Mouse (Mus musculus) adrenal gland, postnatal 25 days (tissue): ENCODE measurements at regions not wholly inside any gene's neighbourhood (a gene's known extent, or its start where the extent isn't known, plus 50 kb on each side); places are given as distances from the start of the nearest gene placed in this dataset.

ENCODE experiments used
- DNase-seq: peaks from one replicate; pipeline ENCODE4 v3.0.0; 2021; ENCODE audit warnings: mixed read lengths

DNA sequence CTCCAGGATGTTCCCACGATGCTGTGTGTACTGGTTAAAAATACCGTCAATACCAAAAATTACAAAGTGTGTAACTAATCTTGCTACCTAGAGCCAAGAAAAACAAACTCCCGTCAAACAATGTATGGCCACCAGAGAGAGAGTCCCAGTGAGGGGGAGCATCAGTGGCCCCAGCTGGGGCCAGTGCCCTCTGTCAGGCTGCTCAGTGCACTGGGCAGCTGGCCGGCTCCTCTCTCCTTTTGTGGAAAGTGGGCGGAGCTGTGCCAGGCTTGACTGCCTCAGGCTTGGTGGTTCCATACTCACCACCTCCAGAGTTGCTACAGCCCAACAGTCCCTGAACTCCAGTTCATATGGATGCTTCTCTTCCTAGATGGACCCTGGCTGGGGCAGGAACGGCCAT lies 53.8 kb upstream of the Sept5 start:
- no peak for DNase-seq

DNA sequence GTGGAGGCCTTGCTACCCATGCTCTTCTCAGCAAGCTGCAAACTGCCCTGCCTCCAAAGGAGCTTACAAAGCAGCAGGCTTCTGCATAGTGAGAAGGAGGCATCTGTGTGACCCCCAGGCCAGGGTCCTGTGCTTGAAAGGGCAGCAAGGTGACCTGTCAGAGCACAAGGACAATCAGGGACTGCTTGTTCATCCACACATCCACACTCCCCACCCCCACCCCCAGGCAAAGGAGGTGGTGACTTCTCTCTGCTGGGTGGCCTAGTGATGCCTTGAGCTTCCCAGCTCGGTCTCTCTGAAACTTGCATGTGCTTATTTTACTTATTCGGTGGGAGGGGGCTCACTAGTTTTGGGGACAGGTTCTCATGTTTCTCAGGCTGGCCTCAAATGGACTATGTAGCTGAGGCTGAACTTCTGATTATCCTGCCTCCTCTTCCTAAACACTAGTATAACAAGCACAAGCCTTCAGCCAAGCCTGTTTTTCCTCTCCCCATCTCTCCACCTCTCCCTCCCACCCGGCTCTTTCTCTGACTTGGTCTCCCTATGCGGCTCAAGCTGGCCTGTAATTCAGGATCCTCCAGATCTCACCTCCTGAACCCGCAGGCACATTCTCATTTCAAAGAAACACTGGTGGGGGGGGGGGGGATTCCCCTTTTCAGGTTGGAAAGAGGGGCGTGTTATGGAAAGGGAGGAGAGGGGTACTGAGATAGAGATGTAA lies 56.4 kb upstream of the Sept5 start:
- no peak for DNase-seq

DNA sequence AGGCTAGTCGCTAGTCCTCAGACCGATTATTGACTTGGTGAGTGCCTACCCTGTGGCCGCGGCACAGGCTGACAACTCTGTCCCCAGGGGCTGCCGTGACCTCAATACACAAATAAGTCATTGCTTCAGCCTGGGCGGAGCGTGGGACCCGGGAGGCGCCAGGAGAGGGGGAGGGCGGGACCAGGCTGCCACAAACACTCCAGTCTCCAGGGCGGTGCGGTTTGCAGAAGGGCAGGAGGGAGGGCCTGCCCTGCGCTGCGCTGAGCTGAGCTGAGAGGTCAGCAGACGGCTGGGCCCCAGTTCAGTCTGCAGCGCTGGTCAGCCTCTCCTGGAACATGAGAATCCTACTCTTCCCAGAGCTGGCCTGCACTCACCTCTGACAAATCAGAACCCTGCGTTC lies 57.2 kb upstream of the Sept5 start:
- peak; percentile 91 for DNase-seq

DNA sequence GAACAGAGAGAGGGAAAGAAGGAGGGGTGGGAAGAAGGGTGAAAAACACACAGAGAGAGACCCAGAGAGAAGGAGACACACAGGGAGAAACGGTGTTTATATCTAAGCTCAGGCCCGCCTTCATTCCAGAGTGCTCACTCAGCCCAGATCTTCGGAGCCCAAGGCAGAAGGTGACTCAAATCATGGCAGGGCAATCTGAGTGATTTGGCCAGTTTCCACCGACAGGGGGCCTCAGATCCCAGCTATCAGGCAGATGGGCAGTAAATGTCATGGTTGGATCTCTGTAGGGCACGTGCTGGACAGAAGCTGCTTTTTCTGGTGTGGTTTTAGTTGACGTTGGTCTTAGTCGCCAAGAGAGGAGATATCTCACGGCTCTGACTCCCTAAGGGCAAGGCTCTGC lies 57.6 kb upstream of the Sept5 start:
- DNase-seq, result peak; percentile 83

DNA sequence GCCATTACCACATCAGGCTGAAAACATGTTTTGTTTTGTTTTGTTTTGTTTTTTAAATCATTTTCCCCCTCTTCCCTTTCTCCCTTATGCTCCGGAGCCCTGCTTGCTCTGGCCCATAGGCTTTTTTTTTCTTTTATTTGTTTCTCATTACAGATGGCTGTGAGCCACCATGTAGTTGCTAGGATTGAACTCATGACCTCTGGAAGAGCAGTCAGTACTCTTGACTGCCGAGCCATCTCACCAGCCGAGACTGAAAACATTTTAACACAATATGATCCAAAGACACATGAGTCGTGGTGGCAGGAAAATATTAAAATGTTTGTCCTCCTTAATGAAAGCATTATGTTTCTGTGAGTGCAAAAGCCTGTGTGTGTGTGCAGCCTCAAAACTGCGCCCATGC lies 65.8 kb upstream of the Sept5 start:
- DNase-seq, result no peak

DNA sequence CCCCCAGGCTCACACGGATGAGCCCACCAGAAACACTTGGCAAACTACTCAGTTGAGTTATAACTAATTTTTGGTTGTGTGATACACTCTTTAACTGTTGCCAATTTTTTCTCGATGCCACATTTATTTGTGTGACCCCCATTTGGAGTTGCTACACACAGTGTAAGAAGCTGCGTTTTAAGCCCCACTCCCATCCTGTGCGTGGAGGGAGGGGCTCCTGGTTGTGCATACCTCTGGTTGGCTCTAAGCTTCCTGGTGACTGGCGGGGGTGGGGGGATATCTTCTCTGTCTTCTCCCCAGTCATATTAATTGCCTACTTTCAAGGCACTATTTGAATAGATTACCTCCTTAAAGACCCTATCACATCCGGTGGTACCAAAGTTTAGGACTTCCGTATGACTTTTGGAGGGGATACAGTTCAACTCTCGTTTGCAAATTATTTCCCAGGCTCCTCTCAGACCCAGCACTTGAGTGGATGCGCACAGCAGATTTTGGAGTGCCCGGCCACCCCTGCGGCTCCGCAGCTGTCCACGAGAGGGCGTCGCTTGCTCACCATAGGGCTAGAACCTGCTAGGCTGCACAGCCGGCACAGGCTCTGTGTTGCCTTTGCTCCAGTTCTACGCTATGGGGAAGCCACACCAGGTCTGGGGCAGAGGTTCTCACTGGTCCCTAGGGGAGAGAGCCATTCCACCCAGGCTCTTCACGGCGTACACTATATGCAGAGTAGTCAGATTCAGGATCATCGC lies 66.5 kb upstream of the Sept5 start:
- peak; percentile 91 for DNase-seq

DNA sequence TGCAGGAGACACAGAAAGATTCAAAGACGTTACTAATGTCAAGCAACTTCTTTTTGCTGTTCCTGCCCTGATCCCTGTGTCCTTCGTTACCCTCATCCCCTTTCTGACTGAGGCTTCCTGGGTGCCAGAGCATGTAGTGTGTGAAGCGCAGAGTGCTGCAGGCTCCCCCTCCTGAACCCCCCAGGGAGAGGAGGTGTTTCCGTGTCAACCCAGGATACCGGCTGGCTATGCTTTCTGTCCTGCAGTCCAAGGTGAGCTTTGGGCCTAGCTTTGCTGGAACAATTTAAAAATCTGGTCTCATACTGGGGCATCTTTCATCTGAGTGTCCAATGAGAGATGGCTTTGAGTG lies 67.0 kb upstream of the Sept5 start:
- no peak for DNase-seq

DNA sequence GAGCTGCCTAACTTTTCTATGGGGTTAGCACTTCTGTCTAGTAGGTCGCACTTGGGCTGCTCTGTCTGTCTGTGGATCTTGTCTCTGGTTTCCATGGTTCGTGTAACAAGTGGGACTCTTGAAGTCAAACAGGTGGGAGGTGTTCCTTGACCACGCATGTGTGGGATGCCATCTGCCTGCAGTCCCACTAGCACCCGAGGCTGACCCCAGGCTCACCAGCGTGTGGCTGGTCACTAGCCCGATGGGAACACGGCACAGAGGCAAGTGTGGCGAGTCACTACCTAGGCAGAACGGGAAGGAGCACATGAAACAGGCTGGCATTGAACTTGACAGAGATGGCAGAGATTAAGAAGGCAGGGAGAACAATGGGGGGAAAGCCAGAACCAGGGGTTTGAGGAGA lies 72.5 kb upstream of the Cldn5 start:
- no peak for DNase-seq

DNA sequence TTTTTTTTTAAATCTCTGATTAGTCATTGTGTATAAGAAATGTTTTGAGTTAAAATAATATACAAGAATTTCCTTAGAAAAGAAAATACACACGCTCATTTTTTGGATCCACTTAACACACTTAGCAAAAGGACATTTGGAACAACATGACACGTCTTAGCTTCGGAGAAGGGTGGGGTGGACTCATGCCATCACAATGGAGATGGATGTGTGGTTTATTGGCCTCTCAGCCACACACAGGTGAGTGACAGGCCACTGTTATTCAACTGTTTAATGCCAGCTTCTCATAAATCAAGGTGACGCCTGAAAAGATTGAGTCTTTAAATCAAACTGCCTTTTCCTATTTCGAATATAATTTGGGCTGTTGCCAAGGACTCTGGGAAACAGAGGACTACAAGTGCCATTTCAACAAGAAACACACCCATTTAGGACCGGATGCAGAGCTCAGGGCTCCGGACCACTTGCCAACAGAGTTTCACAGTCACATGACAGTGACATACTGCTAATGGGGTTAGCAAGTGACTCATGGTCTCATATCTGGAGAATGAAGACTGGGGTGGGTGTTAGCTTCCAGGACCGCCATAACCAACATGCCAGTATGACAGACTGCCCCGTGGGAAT lies 71.5 kb upstream of the Cldn5 start:
- DNase-seq, result no peak

DNA sequence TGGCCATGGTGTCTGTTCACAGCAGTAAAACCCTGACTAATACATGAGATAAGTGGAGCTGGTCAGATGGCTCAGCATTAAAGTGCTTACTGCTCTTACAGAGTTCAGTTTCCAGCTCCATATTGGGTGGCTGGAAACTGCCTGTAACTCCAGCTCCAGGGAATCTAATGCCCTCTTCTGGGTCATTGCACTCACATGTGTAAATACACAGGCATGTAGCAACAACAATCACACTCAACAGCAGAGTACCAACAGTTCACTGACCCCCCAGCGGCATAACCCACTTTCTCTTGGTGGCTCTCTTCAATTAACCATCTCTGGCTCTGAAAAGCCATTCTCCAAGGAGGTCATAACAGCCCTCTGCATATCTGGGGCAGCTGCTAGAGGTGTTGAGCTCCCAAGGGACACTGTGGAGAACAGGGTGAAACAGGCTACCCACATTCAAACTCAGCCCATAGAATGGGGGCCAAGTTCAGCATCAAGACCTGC lies 65.0 kb upstream of the Cldn5 start:
- no peak for DNase-seq

DNA sequence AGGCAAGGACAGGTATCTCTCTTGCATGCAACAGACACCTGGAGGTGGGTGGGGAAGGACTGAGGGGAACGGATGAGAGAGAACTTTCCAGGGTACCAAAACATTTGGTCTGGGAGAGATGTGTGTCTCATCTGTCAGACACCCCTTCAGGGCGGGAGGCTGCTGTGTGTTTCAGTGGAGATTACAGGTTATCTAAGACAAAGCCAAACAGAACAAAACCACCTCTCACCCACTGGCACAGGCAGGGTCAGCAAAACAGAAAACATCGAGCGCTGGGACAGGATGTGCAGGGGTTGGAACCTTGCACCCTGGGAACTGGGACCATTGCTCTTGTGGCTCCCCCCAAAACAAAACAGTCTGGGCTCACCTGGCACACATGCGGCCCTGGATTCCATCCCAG lies 63.6 kb upstream of the Cldn5 start:
- DNase-seq, result no peak

DNA sequence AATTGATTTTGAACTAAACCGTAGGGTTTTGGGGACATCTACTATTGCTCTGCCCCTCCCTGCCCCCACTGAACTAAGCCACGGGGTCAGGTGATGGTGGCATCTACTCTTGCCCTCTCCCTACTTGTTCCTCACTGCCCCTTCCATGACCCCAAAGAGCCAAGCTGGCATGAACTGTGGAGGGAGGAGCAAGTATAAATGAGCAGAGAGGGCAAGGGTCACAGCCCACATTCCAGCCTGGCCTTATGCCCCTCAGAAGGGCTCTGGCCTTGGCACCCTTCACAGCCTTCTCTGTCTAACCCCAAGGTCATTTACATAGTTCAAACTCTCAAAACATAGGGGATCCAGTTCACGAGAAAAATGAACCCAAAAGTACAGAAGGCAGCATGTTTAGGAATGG lies 61.3 kb upstream of the Cldn5 start:
- no peak for DNase-seq

DNA sequence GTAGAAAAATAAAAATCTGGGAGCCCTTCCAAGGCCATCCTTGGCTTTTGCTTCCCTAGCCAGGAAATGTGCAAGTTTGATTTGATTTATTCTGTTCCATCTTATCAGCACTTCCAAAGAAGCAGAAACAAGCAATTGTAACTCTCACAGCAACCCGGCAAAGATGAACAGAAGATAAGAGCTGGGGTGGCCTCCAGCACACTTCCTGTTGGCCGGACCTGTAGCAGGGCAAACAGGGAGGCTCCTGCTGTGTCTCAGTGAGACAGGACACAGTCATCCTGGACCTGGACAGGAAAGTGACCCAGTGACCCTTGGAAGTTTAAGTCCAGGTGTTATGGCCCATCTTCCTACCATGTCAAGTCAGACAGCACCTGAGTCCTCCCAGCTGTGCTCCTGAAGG lies 58.6 kb upstream of the Cldn5 start:
- peak; percentile 18 for DNase-seq

DNA sequence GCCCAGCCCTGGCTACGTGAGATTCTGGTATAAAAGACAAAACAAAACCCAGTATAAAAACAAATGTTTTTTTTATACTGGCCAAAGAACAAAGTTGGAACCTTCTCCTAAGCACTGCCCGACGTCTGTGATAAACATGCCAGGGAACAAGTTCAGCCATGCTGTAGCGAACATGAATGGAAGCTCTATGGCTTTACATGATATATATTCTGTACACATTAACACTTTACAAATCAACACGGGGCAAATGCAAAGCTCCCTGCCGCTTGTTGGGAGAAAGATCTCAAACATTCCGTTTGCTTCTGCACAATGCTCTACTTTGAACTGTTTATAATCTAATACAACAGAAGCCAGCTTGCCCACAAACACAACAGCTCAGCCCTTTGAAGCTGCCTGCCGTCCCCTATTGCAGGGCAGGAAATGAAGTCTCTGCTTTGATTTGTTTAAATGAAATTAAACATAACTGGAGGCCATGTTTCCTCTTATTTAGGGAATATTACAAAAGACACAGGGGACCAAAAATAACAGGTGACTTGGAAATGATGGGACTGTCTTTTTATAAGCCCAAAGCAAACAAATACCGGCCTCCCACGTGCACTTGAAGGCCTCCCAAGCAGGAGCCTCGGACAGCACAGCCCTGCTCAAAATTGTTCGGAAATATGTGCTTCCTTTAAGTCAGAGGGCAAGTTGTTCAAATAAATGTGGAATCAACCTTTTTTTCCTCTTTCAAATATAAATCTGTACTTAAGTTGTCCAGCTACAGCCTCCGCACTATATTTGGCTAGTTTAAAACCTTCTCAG lies 56.0 kb upstream of the Cldn5 start:
- DNase-seq, result no peak

DNA sequence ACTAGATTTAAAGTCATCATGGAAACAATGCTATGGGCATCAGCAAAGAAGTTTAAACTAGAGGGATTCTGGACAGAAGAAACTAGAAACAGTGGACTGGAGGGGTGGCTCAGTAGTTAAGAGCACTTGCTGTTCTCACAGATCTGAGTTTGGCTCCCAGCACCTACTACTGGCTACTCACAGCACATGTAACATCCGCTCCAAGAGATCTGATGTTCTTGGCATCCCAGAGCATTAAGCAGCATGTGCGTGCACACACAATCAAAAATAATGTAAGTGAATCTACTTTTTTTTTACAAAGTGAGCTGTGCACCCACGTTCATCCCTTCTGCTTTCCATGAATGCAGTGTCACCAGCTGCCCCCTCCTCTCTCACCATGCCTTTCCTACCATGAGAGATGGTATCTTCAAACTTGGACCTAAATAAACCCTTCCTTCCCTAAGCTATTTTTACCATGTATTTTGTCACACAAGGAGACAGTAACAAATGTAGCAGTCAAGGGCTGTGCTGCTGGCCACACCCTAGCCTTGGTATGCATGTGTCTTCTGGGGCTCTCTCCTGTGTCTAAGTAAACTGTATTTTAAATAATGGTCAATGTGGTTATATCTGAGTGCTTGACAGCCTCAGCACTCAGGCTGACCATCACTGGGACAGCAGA lies 53.3 kb upstream of the Cldn5 start:
- no peak for DNase-seq

DNA sequence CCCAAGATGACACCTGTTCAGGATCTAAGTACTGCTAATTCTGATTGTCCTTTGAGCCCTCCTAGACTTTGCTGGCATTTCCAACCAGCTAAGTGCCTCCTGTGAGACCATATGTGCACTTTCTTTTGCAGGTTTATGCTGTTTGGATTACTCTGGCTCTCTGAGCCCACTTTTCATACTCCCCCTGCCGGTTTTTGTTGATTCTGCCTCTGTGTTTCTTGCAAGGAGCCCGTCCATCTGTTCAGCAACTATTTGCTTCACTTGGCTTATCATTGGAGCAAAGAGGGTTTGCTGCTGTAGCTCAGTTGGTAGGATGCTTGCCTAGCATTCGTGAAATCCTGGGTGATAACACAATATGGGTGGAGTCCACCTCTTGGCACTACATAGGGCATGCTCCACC lies 52.8 kb upstream of the Cldn5 start:
- no peak for DNase-seq

DNA sequence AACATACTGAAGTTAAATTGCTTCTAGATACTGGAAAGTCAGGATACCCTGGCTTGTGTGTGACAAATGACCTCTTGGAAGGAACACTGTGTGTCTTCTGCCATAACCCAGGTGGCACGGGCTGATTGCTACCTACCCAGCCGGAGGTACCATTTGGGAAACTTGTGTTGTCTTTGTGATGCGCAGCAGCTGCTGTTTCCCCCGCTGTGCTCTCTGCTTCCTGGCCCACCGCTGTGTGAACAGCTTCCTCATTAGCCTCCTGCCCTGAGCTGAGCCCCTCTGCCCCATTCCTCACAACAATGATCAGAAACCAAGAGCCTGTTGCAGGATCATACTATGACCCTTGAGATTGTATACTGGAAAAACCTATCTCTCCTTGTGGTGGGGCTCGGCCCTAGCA lies 51.9 kb upstream of the Cldn5 start:
- DNase-seq, result no peak
